In the genomic region with DNA sequence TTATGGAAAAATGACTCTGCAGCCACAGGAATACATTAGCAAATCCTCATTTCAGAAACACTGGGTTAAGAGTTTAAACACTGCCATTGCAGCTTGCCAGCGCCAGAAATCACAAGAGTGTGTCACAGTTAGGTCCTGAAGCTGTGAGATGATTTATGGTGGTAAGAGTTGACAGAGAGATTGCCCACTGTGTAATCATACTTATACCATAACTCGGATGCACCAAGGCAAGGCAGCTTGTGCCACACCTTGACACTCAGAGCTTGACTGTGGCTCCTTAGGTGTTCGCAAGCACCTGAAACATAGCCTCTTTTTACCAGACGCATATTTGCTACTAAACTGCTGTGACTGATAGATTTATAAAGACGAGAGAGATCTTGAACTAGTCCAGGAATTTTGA, we compare ENCODE assay signal across 16 mouse cellular contexts.
"Had no signal": no experiment of that assay in that cellular context is flagged by ENCODE, and none has a peak within 500 bp of the region (broad histone marks: within the 10 kb centered on the region; RNA-seq: fewer than 3 reads in every experiment).

No protein-coding gene starts in this region.

- H3K9me3 ChIP-seq: liver, embryonic 13.5 days; neural tube, embryonic 13.5 days; stomach, embryonic 15.5 days had no signal

- H3K27me3 ChIP-seq: liver, embryonic 13.5 days; neural tube, embryonic 13.5 days; stomach, embryonic 15.5 days had no signal

- H3K27ac ChIP-seq: liver, embryonic 13.5 days; neural tube, embryonic 13.5 days; stomach, embryonic 15.5 days had no signal

- H3K4me3 ChIP-seq: liver, embryonic 13.5 days; myocyte; neural tube, embryonic 13.5 days; stomach, embryonic 15.5 days had no signal

- H3K4me2 ChIP-seq: liver, embryonic 13.5 days; neural tube, embryonic 13.5 days; stomach, embryonic 15.5 days had no signal

- H3K9ac ChIP-seq: liver, embryonic 13.5 days; neural tube, embryonic 13.5 days; stomach, embryonic 15.5 days had no signal

- H3K36me3 ChIP-seq: liver, embryonic 13.5 days; neural tube, embryonic 13.5 days; stomach, embryonic 15.5 days had no signal

- DNase-seq: kidney, adult 18-20 months; kidney, adult 9 months; kidney, postnatal 14 days; kidney, postnatal 4 days; left cerebral cortex, postnatal 4 days; liver, embryonic 13.5 days; lung, adult 2 months; lung, postnatal 14 days; lung, postnatal 4 days; retina, postnatal 1 day; right cerebral cortex, postnatal 25 days; spleen, adult 18-20 months; thymus, postnatal 36 days had no signal

- H3K4me1 ChIP-seq: liver, embryonic 13.5 days; neural tube, embryonic 13.5 days; stomach, embryonic 15.5 days had no signal
